Mouse (Mus musculus) T-helper 1 cell (primary cell): ENCODE data around the gene Ptpn11.

Experiments used
- in situ Hi-C: fragments of 300-600 bp; cut with MboI, MseI; formaldehyde crosslinking; loops from one replicate; pipeline ENCODE4 v1.15.1; 2025; ENCODE audit warnings: high pct_unique_total_duplicates

The Ptpn11 gene

GRCm38 (mm10) chr5:121081754-121082153 lies 109.4 kb downstream of the Ptpn11 start:
- in situ Hi-C loops, result no loop called here
